13 mouse cellular contexts compared by ENCODE assay signal in the genomic region with DNA sequence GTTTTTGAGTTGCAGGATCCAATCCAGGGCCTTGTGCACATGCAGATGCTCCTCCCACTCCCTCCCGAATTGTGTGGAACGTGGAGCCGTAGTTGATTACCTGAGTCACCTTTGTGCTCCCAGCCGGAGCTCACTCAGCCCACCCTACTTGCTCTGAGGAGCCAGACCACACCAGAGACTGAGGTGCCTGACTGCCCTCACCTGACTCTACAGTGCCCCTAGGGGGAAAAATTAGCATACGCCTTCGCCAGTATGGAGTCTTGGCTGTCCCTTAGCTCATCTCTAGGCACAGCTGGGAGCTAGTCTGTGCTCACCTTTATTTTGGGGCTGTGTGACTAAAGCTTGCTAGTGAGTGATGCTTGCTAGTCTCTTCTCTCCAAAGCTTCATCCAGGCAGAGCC. TPM values are rescaled to one million over a fixed set of nuclear protein-coding genes. Genes with fewer than 3 reads are reported as not detected.
A peak's percentile ranks its signal among the peaks of the same experiment; 100 is the strongest.
DNase-seq lines count a peak whose midpoint lies in the region; ATAC-seq and TF ChIP-seq lines count a peak whose summit lies in the region.
"Had no signal": no experiment of that assay in that cellular context is flagged by ENCODE, and none has a peak within 500 bp of the region (broad histone marks: within the 10 kb centered on the region; RNA-seq: fewer than 3 reads in every experiment).

No protein-coding gene starts in this region.

- no peaks in the 10 kb centered on the region for H3K4me1 ChIP-seq in liver, postnatal 0 days (ENCODE audit: insufficient read depth)
- H3K4me1 ChIP-seq in embryonic facial prominence, embryonic 10.5 days = no peaks in the 10 kb centered on the region

- H3K4me2 ChIP-seq in liver, postnatal 0 days (ENCODE audit: low read depth, low read length) = no peak overlapping the region

- DNase-seq in layer of hippocampus, adult 2 months (ENCODE audit: low spot score in 2 of 2) = no peak
- no peak for DNase-seq in layer of hippocampus, adult 8-10 months (ENCODE audit: low spot score in 2 of 2)
- DNase-seq in B cell, adult 2 months = peak; percentile 28 to 31
- peak; percentile 65 for DNase-seq in ES-CJ7 (ENCODE audit: low read depth, low spot score)
- DNase-seq in liver, postnatal 0 days = no peak
- DNase-seq in embryonic facial prominence, embryonic 10.5 days (ENCODE audit: low spot score) = no peak
- DNase-seq in adrenal gland, postnatal 10 days = no peak
- DNase-seq in kidney, adult 8-10 months = no peak
- DNase-seq: forebrain, postnatal 0 days; heart, postnatal 10 days; kidney, postnatal 25 days; layer of hippocampus, postnatal 36 days; right cerebral cortex, postnatal 4 days had no signal

- H3K9me3 ChIP-seq in liver, postnatal 0 days (ENCODE audit: low read length) = no peaks in the 10 kb centered on the region
- no peaks in the 10 kb centered on the region for H3K9me3 ChIP-seq in embryonic facial prominence, embryonic 10.5 days

- no peak for ATAC-seq in liver, postnatal 0 days
- ATAC-seq: forebrain, postnatal 0 days had no signal

- no peaks in the 10 kb centered on the region for H3K27me3 ChIP-seq in liver, postnatal 0 days (ENCODE audit: insufficient read depth, low read length)
- no peaks in the 10 kb centered on the region for H3K27me3 ChIP-seq in embryonic facial prominence, embryonic 10.5 days (replicated peaks; ENCODE audit: low read depth, poor library complexity, severe bottlenecking)

- H3K4me3 ChIP-seq in layer of hippocampus, adult 2 months = no peak overlapping the region
- no peak overlapping the region for H3K4me3 ChIP-seq in liver, postnatal 0 days (ENCODE audit: low read depth, low read length)
- H3K4me3 ChIP-seq in embryonic facial prominence, embryonic 10.5 days = no peak overlapping the region

- no peak overlapping the region for H3K27ac ChIP-seq in layer of hippocampus, adult 2 months
- H3K27ac ChIP-seq in liver, postnatal 0 days (ENCODE audit: low read depth) = no peak overlapping the region
- no peak overlapping the region for H3K27ac ChIP-seq in embryonic facial prominence, embryonic 10.5 days (replicated peaks)

- TF ChIP-seq EP300 in liver, postnatal 0 days (IDR thresholded peaks at IDR 0.05; ENCODE audit: low read depth) = no peak

- H3K9ac ChIP-seq in liver, postnatal 0 days (replicated peaks) = no peak overlapping the region
- H3K9ac ChIP-seq: forebrain, postnatal 0 days had no signal

- 89% methylated on average over 6 of the region's 6 CpGs for WGBS in liver, postnatal 0 days (ENCODE audit: insufficient replicate concordance)
- 80% methylated on average over 6 of the region's 6 CpGs for WGBS in embryonic facial prominence, embryonic 10.5 days

- H3K36me3 ChIP-seq in liver, postnatal 0 days (replicated peaks; ENCODE audit: insufficient read depth, low read length) = peaks cover 54% of the 10 kb centered on the region
- H3K36me3 ChIP-seq in embryonic facial prominence, embryonic 10.5 days (replicated peaks) = peaks cover 91% of the 10 kb centered on the region

- peak; percentile 40 for TF ChIP-seq CTCF in layer of hippocampus, adult 2 months (conservative IDR thresholded peaks at IDR 0.05)
- peak; percentile 41 for TF ChIP-seq CTCF in liver, postnatal 0 days (IDR thresholded peaks at IDR 0.05; ENCODE audit: low read depth)

RNA-seq across cellular contexts. Expression of a gene that starts 24.0 kb away (rescaled TPM):
- 10 to 100 TPM; 50.9 to 51.6 TPM for total RNA-seq in layer of hippocampus, adult 2 months (2021)
- total RNA-seq in layer of hippocampus, adult 8-10 months (2022) = 10 to 100 TPM; 52.1 to 56.4 (median 52.9) TPM
- polyA plus RNA-seq in liver, postnatal 0 days (2015; fragmentation: Nextera tagmentation; extraction: Ambion mirVana) = 39.5 and 44.0 TPM in 2 replicates
- polyA plus RNA-seq in embryonic facial prominence, embryonic 10.5 days (2016; fragmentation: Nextera tagmentation; extraction: Ambion mirVana) = 133 and 142 TPM in 2 replicates
- total RNA-seq in adrenal gland, postnatal 10 days (2021) = 10 to 100 TPM; 51.0 to 55.9 TPM

RNA-seq across cellular contexts. Expression of a gene that starts 24.2 kb away (rescaled TPM):
- 10 to 100 TPM; 80.9 to 82.4 TPM for total RNA-seq in layer of hippocampus, adult 2 months (2021)
- total RNA-seq in layer of hippocampus, adult 8-10 months (2022) = 10 to 100 TPM; 70.1 to 86.1 (median 77.0) TPM
- 4.7 and 4.9 TPM in 2 replicates for polyA plus RNA-seq in liver, postnatal 0 days (2015; fragmentation: Nextera tagmentation; extraction: Ambion mirVana)
- 19.6 TPM in 2 replicates for polyA plus RNA-seq in embryonic facial prominence, embryonic 10.5 days (2016; fragmentation: Nextera tagmentation; extraction: Ambion mirVana)
- total RNA-seq in adrenal gland, postnatal 10 days (2021) = 10 to 100 TPM; 26.5 to 28.9 TPM

RNA-seq across cellular contexts. Expression of a gene that starts 46.9 kb away (rescaled TPM):
- total RNA-seq in layer of hippocampus, adult 2 months (2021) = 10 to 100 TPM; 33.2 to 34.5 TPM
- total RNA-seq in layer of hippocampus, adult 8-10 months (2022) = 10 to 100 TPM; 31.5 to 39.0 (median 35.7) TPM
- polyA plus RNA-seq in liver, postnatal 0 days (2015; fragmentation: Nextera tagmentation; extraction: Ambion mirVana) = 7.5 and 9.3 TPM in 2 replicates
- polyA plus RNA-seq in embryonic facial prominence, embryonic 10.5 days (2016; fragmentation: Nextera tagmentation; extraction: Ambion mirVana) = 24.3 and 25.9 TPM in 2 replicates
- 10 to 100 TPM; 28.8 to 37.0 TPM for total RNA-seq in adrenal gland, postnatal 10 days (2021)

Comparison
In these comparisons a context has a peak if more than half of its experiments do, and no peak if none do; other contexts are left out.
1. DNase-seq: peak in B cell, adult 2 months (2 of 2) and ES-CJ7 (single experiment); none in layer of hippocampus, adult 2 months (0 of 2), layer of hippocampus, adult 8-10 months (0 of 2), liver, postnatal 0 days (single experiment), embryonic facial prominence, embryonic 10.5 days (single experiment), adrenal gland, postnatal 10 days (single experiment) and kidney, adult 8-10 months (0 of 2).